Mouse (Mus musculus): ENCODE measurements around the gene Sst. TPM values are rescaled to one million over a fixed set of nuclear protein-coding genes. Genes with fewer than 3 reads are reported as not detected.
"Not testable (repeated sequence)": the region's sequence is repeated elsewhere in the genome, so short reads cannot be mapped to it uniquely, and the experiment has no call there.

Gene Sst
- not detected for total RNA-seq (2022)

GRCm38 (mm10) chr16:23890636-23891035 lies at the start of gene Sst:
Gene Sst, minus strand, starts transcription at chr16:23890958.
- no peak for DNase-seq (ENCODE audit: low spot score)

GRCm38 (mm10) chr16:23934397-23934796 lies 43.6 kb upstream of the Sst start:
- no peak for DNase-seq (ENCODE audit: low spot score)

- DNase-seq (ENCODE audit: low spot score): no peak
Observed at GRCm38 (mm10) chr16:23932294-23932693, 41.5 kb upstream of the Sst start, which contains the start of gene Rtp2. Gene Rtp2, minus strand, starts transcription at chr16:23932394.

- DNase-seq (ENCODE audit: low spot score): no peak
Observed at GRCm38 (mm10) chr16:23931275-23931674, 40.5 kb upstream of the Sst start.

GRCm38 (mm10) chr16:23930426-23931073 lies 39.8 kb upstream of the Sst start:
- no peak for DNase-seq (ENCODE audit: low spot score)

GRCm38 (mm10) chr16:23927301-23928114 lies 36.8 kb upstream of the Sst start:
- no peak for DNase-seq (ENCODE audit: low spot score)

- no peak for DNase-seq (ENCODE audit: low spot score)
Observed at GRCm38 (mm10) chr16:23922906-23923305, 32.1 kb upstream of the Sst start.

- DNase-seq (ENCODE audit: low spot score): no peak
Observed at GRCm38 (mm10) chr16:23921697-23922096, 30.9 kb upstream of the Sst start.

- DNase-seq (ENCODE audit: low spot score): no peak
Observed at GRCm38 (mm10) chr16:23919418-23919817, 28.7 kb upstream of the Sst start.

- no peak for DNase-seq (ENCODE audit: low spot score)
Observed at GRCm38 (mm10) chr16:23913401-23913800, 22.6 kb upstream of the Sst start.

- DNase-seq (ENCODE audit: low spot score): no peak
Observed at GRCm38 (mm10) chr16:23912741-23913140, 22.0 kb upstream of the Sst start.

GRCm38 (mm10) chr16:23909015-23909354 lies 18.2 kb upstream of the Sst start:
- DNase-seq (ENCODE audit: low spot score): not testable (repeated sequence)

GRCm38 (mm10) chr16:23908076-23909014 lies 17.6 kb upstream of the Sst start:
- not testable (repeated sequence) for DNase-seq (ENCODE audit: low spot score)

- DNase-seq (ENCODE audit: low spot score): not testable (repeated sequence)
Observed at GRCm38 (mm10) chr16:23906586-23906985, 15.8 kb upstream of the Sst start.

GRCm38 (mm10) chr16:23901411-23901810 lies 10.7 kb upstream of the Sst start:
- DNase-seq (ENCODE audit: low spot score): no peak

GRCm38 (mm10) chr16:23900061-23900460 lies 9.3 kb upstream of the Sst start:
- no peak for DNase-seq (ENCODE audit: low spot score)

- DNase-seq (ENCODE audit: low spot score): peak; percentile 52
Observed at GRCm38 (mm10) chr16:23898840-23899239, 8.1 kb upstream of the Sst start.

GRCm38 (mm10) chr16:23897984-23898586 lies 7.3 kb upstream of the Sst start:
- peak; percentile 58 for DNase-seq (ENCODE audit: low spot score)

GRCm38 (mm10) chr16:23897486-23897885 lies 6.7 kb upstream of the Sst start:
- DNase-seq (ENCODE audit: low spot score): no peak

- no peak for DNase-seq (ENCODE audit: low spot score)
Observed at GRCm38 (mm10) chr16:23895135-23895534, 4.4 kb upstream of the Sst start.

- DNase-seq (ENCODE audit: low spot score): no peak
Observed at GRCm38 (mm10) chr16:23890151-23890550, 607 bp downstream of the Sst start.
